Mouse (Mus musculus): Measurements from ENCODE around the gene Bbs7. TPM values are rescaled to one million over a fixed set of nuclear protein-coding genes. Genes with fewer than 3 reads are reported as not detected.

Gene Bbs7
- total and polyA plus RNA-seq, 2 experiments from 2014 or later: 0.50 to 8.2 TPM

DNA sequence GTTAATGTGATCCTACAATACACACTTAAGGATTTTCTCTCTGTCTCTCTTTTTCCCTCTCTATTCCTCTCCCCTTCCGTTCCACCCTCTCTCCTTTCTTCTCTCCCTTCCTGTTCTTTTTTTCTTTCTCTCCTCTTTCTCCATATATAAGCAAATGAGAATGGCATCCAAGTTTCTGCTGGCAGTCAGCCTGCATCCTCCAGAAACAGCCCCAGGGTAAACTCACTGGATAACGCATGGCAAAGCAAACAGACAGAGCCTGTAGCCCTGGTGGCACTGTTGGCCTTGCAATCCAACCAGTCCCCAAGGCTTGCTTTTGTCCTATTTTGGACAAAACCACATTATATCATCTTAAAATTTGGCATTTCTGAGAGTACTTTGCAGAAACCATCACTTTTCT, 82.0 kb downstream of the Bbs7 start:
- Histone ChIP-seq H3K4me3 (ENCODE audit: low read depth, low read length) (no peak overlapping the region), H3K27ac (ENCODE audit: low read depth) (peak overlapping the region; percentile 79), H3K4me2 (ENCODE audit: low read depth, low read length) (peak overlapping the region; percentile 63), H3K36me3 (replicated peaks; ENCODE audit: control insufficient read depth, insufficient read depth, low read length) (no peaks in the 10 kb centered on the region), H3K9ac (replicated peaks; ENCODE audit: low read depth, low read length) (no peak overlapping the region), H3K4me1 (ENCODE audit: control insufficient read depth, insufficient read depth) (peaks cover 27% of the 10 kb centered on the region), H3K27me3 (ENCODE audit: control insufficient read depth, insufficient read depth, low read length) (no peaks in the 10 kb centered on the region), H3K9me3 (replicated peaks; ENCODE audit: control insufficient read depth, low read length) (no peaks in the 10 kb centered on the region)
- WGBS: 23% methylated on average over 2 of the region's 2 CpGs
- DNase-seq (ENCODE audit: low spot score): peak; percentile 12
- no peak for ATAC-seq (ENCODE audit: insufficient read depth, low read depth)
- TF ChIP-seq CTCF (IDR thresholded peaks at IDR 0.05; ENCODE audit: low read depth): no peak
- TF ChIP-seq EP300 (IDR thresholded peaks at IDR 0.05; ENCODE audit: low read depth): no peak

DNA sequence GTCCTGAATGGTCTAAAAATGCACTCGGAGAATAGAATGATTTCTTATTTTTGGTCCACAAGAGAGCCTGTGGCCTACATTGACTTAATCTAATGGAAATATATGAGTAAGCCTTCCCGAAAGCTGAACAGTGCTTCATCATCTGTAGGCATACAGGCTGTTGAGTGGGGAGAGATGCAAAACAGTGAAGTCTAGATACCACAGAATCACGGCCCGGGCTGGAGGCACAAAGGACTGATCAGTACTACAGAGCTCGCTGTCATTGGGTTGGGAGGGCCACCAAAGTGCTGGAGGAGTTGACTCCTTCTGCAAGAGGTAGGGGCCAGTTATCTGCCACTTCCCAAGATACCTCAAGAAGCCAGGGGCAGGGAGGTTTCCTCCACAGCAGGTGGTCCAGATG, 82.5 kb downstream of the Bbs7 start:
- Histone ChIP-seq H3K36me3 (replicated peaks; ENCODE audit: control insufficient read depth, insufficient read depth, low read length) (no peaks in the 10 kb centered on the region), H3K4me2 (ENCODE audit: low read depth, low read length) (peak overlapping the region; percentile 10), H3K27ac (ENCODE audit: low read depth) (peak overlapping the region; percentile 79), H3K9ac (replicated peaks; ENCODE audit: low read depth, low read length) (no peak overlapping the region), H3K27me3 (ENCODE audit: control insufficient read depth, insufficient read depth, low read length) (no peaks in the 10 kb centered on the region), H3K4me1 (ENCODE audit: control insufficient read depth, insufficient read depth) (peaks cover 27% of the 10 kb centered on the region), H3K9me3 (replicated peaks; ENCODE audit: control insufficient read depth, low read length) (no peaks in the 10 kb centered on the region), H3K4me3 (ENCODE audit: low read depth, low read length) (no peak overlapping the region)
- WGBS: 30% methylated on average over 5 of the region's 5 CpGs
- ATAC-seq (ENCODE audit: insufficient read depth, low read depth) (peak; percentile 59), DNase-seq (ENCODE audit: low spot score) (no peak)
- TF ChIP-seq EP300 (IDR thresholded peaks at IDR 0.05; ENCODE audit: low read depth): no peak
- no peak for TF ChIP-seq CTCF (IDR thresholded peaks at IDR 0.05; ENCODE audit: low read depth)

DNA sequence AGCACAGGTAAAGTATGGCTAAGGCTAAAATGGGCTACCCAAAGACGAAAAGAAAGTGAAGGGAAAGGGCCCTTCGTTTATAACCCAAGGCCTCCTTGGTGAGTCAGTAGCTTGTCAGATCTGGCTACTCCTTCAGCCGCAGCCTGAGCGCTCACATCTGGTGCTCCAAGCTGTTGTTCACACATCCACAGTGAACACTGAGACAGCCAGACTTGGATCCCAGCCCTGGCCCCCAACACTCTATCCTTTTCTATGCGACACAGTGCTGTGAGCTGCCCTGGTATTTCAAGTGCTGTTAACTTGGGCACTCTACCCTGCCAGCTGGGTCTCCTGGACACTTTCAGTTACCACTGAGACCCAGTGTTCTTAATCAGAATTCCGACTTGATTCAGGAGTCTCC, 82.9 kb downstream of the Bbs7 start:
- ATAC-seq (ENCODE audit: insufficient read depth, low read depth) (peak; percentile 88), DNase-seq (ENCODE audit: low spot score) (peak; percentile 51)
- Histone ChIP-seq H3K27me3 (ENCODE audit: control insufficient read depth, insufficient read depth, low read length) (no peaks in the 10 kb centered on the region), H3K36me3 (replicated peaks; ENCODE audit: control insufficient read depth, insufficient read depth, low read length) (no peaks in the 10 kb centered on the region), H3K27ac (ENCODE audit: low read depth) (peak overlapping the region; percentile 79), H3K4me1 (ENCODE audit: control insufficient read depth, insufficient read depth) (peaks cover 27% of the 10 kb centered on the region), H3K9me3 (replicated peaks; ENCODE audit: control insufficient read depth, low read length) (no peaks in the 10 kb centered on the region), H3K9ac (replicated peaks; ENCODE audit: low read depth, low read length) (no peak overlapping the region), H3K4me3 (ENCODE audit: low read depth, low read length) (no peak overlapping the region), H3K4me2 (ENCODE audit: low read depth, low read length) (peak overlapping the region; percentile 10)
- TF ChIP-seq CTCF (IDR thresholded peaks at IDR 0.05; ENCODE audit: low read depth) (no peak), EP300 (IDR thresholded peaks at IDR 0.05; ENCODE audit: low read depth) (no peak)
- 37% methylated on average over 6 of the region's 6 CpGs for WGBS

- H3K27me3 ChIP-seq (ENCODE audit: control insufficient read depth, insufficient read depth, low read length): peaks cover 24% of the 10 kb centered on the region
- H3K9ac ChIP-seq (replicated peaks; ENCODE audit: low read depth, low read length): no peak overlapping the region
- H3K27ac ChIP-seq (ENCODE audit: low read depth): no peak overlapping the region
- WGBS: 39% methylated on average over 3 of the region's 3 CpGs
- no peak overlapping the region for H3K4me2 ChIP-seq (ENCODE audit: low read depth, low read length)
- TF ChIP-seq EP300 (IDR thresholded peaks at IDR 0.05; ENCODE audit: low read depth): no peak
- TF ChIP-seq CTCF (IDR thresholded peaks at IDR 0.05; ENCODE audit: low read depth): no peak
- no peak overlapping the region for H3K4me3 ChIP-seq (ENCODE audit: low read depth, low read length)
- DNase-seq (ENCODE audit: low spot score): no peak
- no peaks in the 10 kb centered on the region for H3K9me3 ChIP-seq (replicated peaks; ENCODE audit: control insufficient read depth, low read length)
- no peaks in the 10 kb centered on the region for H3K36me3 ChIP-seq (replicated peaks; ENCODE audit: control insufficient read depth, insufficient read depth, low read length)
- H3K4me1 ChIP-seq (ENCODE audit: control insufficient read depth, insufficient read depth): peaks cover 3% of the 10 kb centered on the region; the same call in 1 of the 2 replicates
- ATAC-seq (ENCODE audit: insufficient read depth, low read depth): no peak
Observed at GRCm38 (mm10) chr3:36524466-36524865, 88.8 kb downstream of the Bbs7 start.

Other genes starting within 250 kb of the Bbs7 start
- gene Anxa5, start 137.6 kb downstream of the Bbs7 start, total RNA-seq (2014; rRNA removed; ENCODE audit: low replicate concordance): 162 and 218 TPM in 2 replicates
- gene Anxa5, start 137.6 kb downstream of the Bbs7 start, polyA plus RNA-seq (2015; fragmentation: Nextera tagmentation; extraction: Ambion mirVana): 261 and 263 TPM in 2 replicates
- 6.2 TPM in 1 of 2 replicates, not detected in the other for gene 1810062G17Rik, start 137.5 kb downstream of the Bbs7 start, total RNA-seq (2014; rRNA removed; ENCODE audit: low replicate concordance)
- 1.2 and 1.8 TPM in 2 replicates for gene 1810062G17Rik, start 137.5 kb downstream of the Bbs7 start, polyA plus RNA-seq (2015; fragmentation: Nextera tagmentation; extraction: Ambion mirVana)
- 0.66 TPM in 1 of 2 replicates, not detected in the other for gene Gm11549, start 91.7 kb downstream of the Bbs7 start, total RNA-seq (2014; rRNA removed; ENCODE audit: low replicate concordance)
- 0.07 and 0.26 TPM in 2 replicates for gene Gm11549, start 91.7 kb downstream of the Bbs7 start, polyA plus RNA-seq (2015; fragmentation: Nextera tagmentation; extraction: Ambion mirVana)
- 22.6 and 31.7 TPM in 2 replicates for gene Exosc9, start 60.9 kb downstream of the Bbs7 start, total RNA-seq (2014; rRNA removed; ENCODE audit: low replicate concordance)
- gene Exosc9, start 60.9 kb downstream of the Bbs7 start, polyA plus RNA-seq (2015; fragmentation: Nextera tagmentation; extraction: Ambion mirVana): 39.6 and 40.9 TPM in 2 replicates
- 172 and 290 TPM in 2 replicates for gene Ccna2, start 41.3 kb downstream of the Bbs7 start, total RNA-seq (2014; rRNA removed; ENCODE audit: low replicate concordance)
- 41.9 and 44.0 TPM in 2 replicates for gene Ccna2, start 41.3 kb downstream of the Bbs7 start, polyA plus RNA-seq (2015; fragmentation: Nextera tagmentation; extraction: Ambion mirVana)
- gene Trpc3, start 76.7 kb upstream of the Bbs7 start, total RNA-seq (2014; rRNA removed; ENCODE audit: low replicate concordance): 6.3 and 9.1 TPM in 2 replicates
- 2.8 and 3.5 TPM in 2 replicates for gene Trpc3, start 76.7 kb upstream of the Bbs7 start, polyA plus RNA-seq (2015; fragmentation: Nextera tagmentation; extraction: Ambion mirVana)
- gene 4932438A13Rik, start 249.6 kb upstream of the Bbs7 start, total RNA-seq (2014; rRNA removed; ENCODE audit: low replicate concordance): 22.7 and 46.6 TPM in 2 replicates
- 18.1 and 22.3 TPM in 2 replicates for gene 4932438A13Rik, start 249.6 kb upstream of the Bbs7 start, polyA plus RNA-seq (2015; fragmentation: Nextera tagmentation; extraction: Ambion mirVana)

All from heart, postnatal 0 days (tissue).